Mouse (Mus musculus): Measurements from ENCODE around the gene Lmntd1.

DNA sequence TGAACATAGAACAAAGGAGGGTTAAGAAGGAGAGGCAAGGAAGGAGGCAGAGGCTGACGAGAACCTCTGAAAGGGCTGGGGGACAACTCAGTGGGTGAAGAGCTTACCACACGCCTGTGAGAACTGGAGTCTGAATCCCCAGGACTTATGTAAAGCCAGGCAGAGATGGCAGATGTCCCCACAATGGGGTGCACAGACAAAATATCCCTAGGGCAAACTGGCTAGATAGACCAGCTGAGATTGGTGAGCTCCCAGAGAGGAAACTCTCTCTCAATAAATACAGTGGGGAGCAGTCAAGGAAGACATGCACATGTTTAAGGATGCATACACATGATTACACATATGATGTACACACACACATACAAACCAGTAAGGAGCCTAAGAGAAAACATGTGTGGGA lies 10.0 kb downstream of the Lmntd1 start:
- TF ChIP-seq POLR2A (IDR thresholded peaks at IDR 0.05; ENCODE audit: borderline replicate concordance, low read depth, low read length) (no peak), CTCF (IDR thresholded peaks at IDR 0.05; ENCODE audit: low read depth, low read length) (no peak)
